Mouse (Mus musculus) CH12.LX (cell line): Measurements from ENCODE around the gene Cblb.

Source experiments
- CHD1 ChIP-seq: IDR thresholded peaks from 2 replicates; pipeline ENCODE4 v1.6.1; 2012; ENCODE audit warnings: low read depth, low read length, improper control_type of control experiment, inconsistent platforms
- CTCF ChIP-seq, 2 experiments: IDR thresholded peaks in 1 of 2; conservative IDR thresholded peaks in 1 of 2; 2 replicates each; pipeline ENCODE4 v1.5.1; 2011 to 2012; ENCODE audit warnings: low read depth in 2 of 2, low read length in 2 of 2, improper control_type of control experiment in 1 of 2, inconsistent platforms in 1 of 2, mild to moderate bottlenecking in 1 of 2, moderate library complexity in 1 of 2
- EP300 ChIP-seq: IDR thresholded peaks from 2 replicates; pipeline ENCODE4 v1.6.1; 2011; ENCODE audit warnings: low read length, improper control_type of control experiment
- ETS1 ChIP-seq: conservative IDR thresholded peaks from 2 replicates; pipeline ENCODE4 v1.6.1; 2012; ENCODE audit warnings: low read depth, mild to moderate bottlenecking, inconsistent platforms, low read length, improper control_type of control experiment, moderate library complexity
- MAFK ChIP-seq: IDR thresholded peaks from 2 replicates; pipeline ENCODE4 v1.6.1; 2011; ENCODE audit warnings: low read length, improper control_type of control experiment; ENCODE audit not compliant: insufficient replicate concordance
- NELFE ChIP-seq: IDR thresholded peaks from 2 replicates; pipeline ENCODE4 v1.6.1; 2011; ENCODE audit warnings: low read depth, low read length, improper control_type of control experiment
- POLR2A ChIP-seq: IDR thresholded peaks from 2 replicates; pipeline ENCODE4 v1.6.1; 2011; ENCODE audit warnings: low read depth, mild to moderate bottlenecking, improper control_type of control experiment, low read length
- RAD21 ChIP-seq: IDR thresholded peaks from 2 replicates; pipeline ENCODE4 v1.6.1; 2011; ENCODE audit warnings: low read depth, mild to moderate bottlenecking, low read length, improper control_type of control experiment, moderate library complexity
- ZC3H11A ChIP-seq: IDR thresholded peaks from 2 replicates; pipeline ENCODE4 v1.6.1; 2012; ENCODE audit warnings: low read depth, mild to moderate bottlenecking, inconsistent platforms, low read length, improper control_type of control experiment

- TF ChIP-seq ZC3H11A (no peak), EP300 (no peak), CHD1 (no peak), ETS1 (no peak), RAD21 (no peak), POLR2A (no peak), NELFE (no peak), CTCF (conservative IDR thresholded peaks at IDR 0.05 in 1 of 2, IDR thresholded peaks at IDR 0.05 in 1 of 2; ENCODE audit: low read depth in 2 of 2, low read length in 2 of 2) (no peak), MAFK (no peak)
Measured at GRCm38 (mm10) chr16:52012984-52013383, 18.0 kb upstream of the Cblb start.
